In the genomic region with DNA sequence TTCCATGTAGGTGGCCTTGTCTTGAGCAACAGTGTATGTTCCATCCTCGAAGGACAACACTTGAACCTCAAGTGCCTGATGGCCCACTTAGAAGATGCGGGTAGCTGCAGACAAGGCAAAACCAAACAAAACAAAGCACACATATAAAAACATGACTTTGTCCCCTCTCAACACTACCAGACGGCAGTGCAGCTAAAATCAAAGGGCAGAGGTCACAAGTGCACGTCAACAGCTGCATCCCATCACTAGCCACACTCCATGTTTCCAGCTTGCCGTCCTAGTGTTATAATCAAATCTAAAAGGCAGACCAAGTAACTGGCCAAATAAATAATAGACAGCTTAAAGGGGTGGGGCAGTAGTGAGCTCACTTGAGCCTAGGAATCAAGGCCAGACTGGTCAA, we compare ENCODE assay signal across 16 mouse cellular contexts. TPM values are rescaled to one million over a fixed set of nuclear protein-coding genes. Genes with fewer than 3 reads are reported as not detected.
A peak's percentile ranks its signal among the peaks of the same experiment; 100 is the strongest.
DNase-seq lines count a peak whose midpoint lies in the region; ATAC-seq and TF ChIP-seq lines count a peak whose summit lies in the region.
"Had no signal": no experiment of that assay in that cellular context is flagged by ENCODE, and none has a peak within 500 bp of the region (broad histone marks: within the 10 kb centered on the region; RNA-seq: fewer than 3 reads in every experiment).

No protein-coding gene starts in this region.

- no peak overlapping the region for H3K4me3 ChIP-seq in hindbrain, embryonic 10.5 days
- H3K4me3 ChIP-seq in hindbrain, embryonic 11.5 days (ENCODE audit: low read depth, low read length): no peak overlapping the region
- no peak overlapping the region for H3K4me3 ChIP-seq in hindbrain, embryonic 16.5 days (ENCODE audit: low read length)
- no peak overlapping the region for H3K4me3 ChIP-seq in stomach, postnatal 0 days (ENCODE audit: low read depth, low read length)
- H3K4me3 ChIP-seq: liver, embryonic 13.5 days; midbrain, embryonic 12.5 days had no signal

- TF ChIP-seq CTCF in stomach, postnatal 0 days (IDR thresholded peaks at IDR 0.05; ENCODE audit: low read depth): no peak

- H3K36me3 ChIP-seq in hindbrain, embryonic 10.5 days: peaks cover 54% of the 10 kb centered on the region
- no peaks in the 10 kb centered on the region for H3K36me3 ChIP-seq in hindbrain, embryonic 11.5 days (ENCODE audit: control insufficient read depth, insufficient read depth, low read length)
- H3K36me3 ChIP-seq in hindbrain, embryonic 16.5 days (ENCODE audit: control insufficient read depth, insufficient read depth, low read length): peaks cover 4% of the 10 kb centered on the region; the same call in 1 of the 2 replicates
- peaks cover 6% of the 10 kb centered on the region for H3K36me3 ChIP-seq in stomach, postnatal 0 days (ENCODE audit: control insufficient read depth, insufficient read depth, low read length)

- H3K9me3 ChIP-seq in hindbrain, embryonic 10.5 days: no peaks in the 10 kb centered on the region
- no peaks in the 10 kb centered on the region for H3K9me3 ChIP-seq in hindbrain, embryonic 11.5 days (ENCODE audit: control insufficient read depth, low read length)
- H3K9me3 ChIP-seq in hindbrain, embryonic 16.5 days (ENCODE audit: control insufficient read depth, low read length): no peaks in the 10 kb centered on the region
- H3K9me3 ChIP-seq in stomach, postnatal 0 days (ENCODE audit: control insufficient read depth, low read length): no peaks in the 10 kb centered on the region
- H3K9me3 ChIP-seq: G1E; liver, embryonic 13.5 days; midbrain, embryonic 12.5 days had no signal

- no peak for ATAC-seq in hindbrain, embryonic 11.5 days (ENCODE audit: low FRiP score)
- ATAC-seq in hindbrain, embryonic 16.5 days: no peak
- ATAC-seq in stomach, postnatal 0 days (ENCODE audit: low FRiP score, low TSS enrichment): no peak
- ATAC-seq: forebrain, embryonic 14.5 days had no signal

- H3K27me3 ChIP-seq in hindbrain, embryonic 10.5 days (ENCODE audit: insufficient read depth, poor library complexity, severe bottlenecking): no peaks in the 10 kb centered on the region
- no peaks in the 10 kb centered on the region for H3K27me3 ChIP-seq in hindbrain, embryonic 11.5 days (ENCODE audit: control insufficient read depth, insufficient read depth, low read length)
- H3K27me3 ChIP-seq in hindbrain, embryonic 16.5 days (replicated peaks; ENCODE audit: control insufficient read depth, insufficient read depth, low read length): no peaks in the 10 kb centered on the region
- no peaks in the 10 kb centered on the region for H3K27me3 ChIP-seq in stomach, postnatal 0 days (ENCODE audit: control insufficient read depth, insufficient read depth, low read length)
- H3K27me3 ChIP-seq: liver, embryonic 13.5 days; midbrain, embryonic 12.5 days had no signal

- peak; percentile 22 for DNase-seq in hindbrain, embryonic 10.5 days (ENCODE audit: low spot score)
- DNase-seq in hindbrain, embryonic 11.5 days (ENCODE audit: low spot score): no peak
- peak; percentile 33 for DNase-seq in hindlimb bud, embryonic 11.5 days (ENCODE audit: extremely low spot score, low read depth, low spot score)
- peak; percentile 56 to 63 for DNase-seq in kidney, postnatal 4 days
- peak; percentile 73 for DNase-seq in lung, postnatal 25 days (ENCODE audit: low spot score)
- no peak for DNase-seq in cerebellum, postnatal 25 days
- DNase-seq in stomach, postnatal 0 days (ENCODE audit: low spot score): no peak
- DNase-seq: cerebellum, adult 9-10 months; gastrocnemius, postnatal 25 days; liver, embryonic 13.5 days; right cerebral cortex, postnatal 4 days; thymus, postnatal 36 days had no signal

- H3K9ac ChIP-seq in hindbrain, embryonic 11.5 days (ENCODE audit: low read depth, low read length): no peak overlapping the region
- H3K9ac ChIP-seq in hindbrain, embryonic 16.5 days (ENCODE audit: low read depth, low read length): no peak overlapping the region
- H3K9ac ChIP-seq in stomach, postnatal 0 days (ENCODE audit: low read length): no peak overlapping the region
- H3K9ac ChIP-seq: liver, embryonic 13.5 days; midbrain, embryonic 12.5 days had no signal

- 55% methylated on average over 5 of the region's 5 CpGs for WGBS in hindbrain, embryonic 10.5 days
- 60% methylated on average over 5 of the region's 5 CpGs for WGBS in hindbrain, embryonic 11.5 days
- WGBS in hindbrain, embryonic 16.5 days: 74% methylated on average over 5 of the region's 5 CpGs
- 53% methylated on average over 5 of the region's 5 CpGs for WGBS in stomach, postnatal 0 days

- H3K27ac ChIP-seq in hindbrain, embryonic 10.5 days: no peak overlapping the region
- no peak overlapping the region for H3K27ac ChIP-seq in hindbrain, embryonic 11.5 days (ENCODE audit: low read depth, low read length)
- H3K27ac ChIP-seq in hindbrain, embryonic 16.5 days (ENCODE audit: low read depth, low read length): no peak overlapping the region
- H3K27ac ChIP-seq in stomach, postnatal 0 days (replicated peaks): no peak overlapping the region
- H3K27ac ChIP-seq: liver, embryonic 13.5 days; midbrain, embryonic 12.5 days had no signal

- 0 out of 2 replicates have a peak, but pooled peaks cover 9% of the 10 kb centered on the region for H3K4me1 ChIP-seq in hindbrain, embryonic 10.5 days (replicated peaks)
- H3K4me1 ChIP-seq in hindbrain, embryonic 11.5 days (replicated peaks; ENCODE audit: control insufficient read depth, insufficient read depth, low read length): no peaks in the 10 kb centered on the region
- H3K4me1 ChIP-seq in hindbrain, embryonic 16.5 days (ENCODE audit: control insufficient read depth, insufficient read depth, low read depth, low read length): no peaks in the 10 kb centered on the region
- H3K4me1 ChIP-seq in stomach, postnatal 0 days (replicated peaks; ENCODE audit: control insufficient read depth, insufficient read depth): no peaks in the 10 kb centered on the region
- H3K4me1 ChIP-seq: liver, embryonic 13.5 days had no signal

- H3K4me2 ChIP-seq in hindbrain, embryonic 11.5 days (replicated peaks; ENCODE audit: low read depth, low read length): no peak overlapping the region
- H3K4me2 ChIP-seq in hindbrain, embryonic 16.5 days (ENCODE audit: low read length): no peak overlapping the region
- H3K4me2 ChIP-seq in stomach, postnatal 0 days (replicated peaks; ENCODE audit: low read depth): no peak overlapping the region
- H3K4me2 ChIP-seq: liver, embryonic 13.5 days; midbrain, embryonic 12.5 days had no signal

- TF ChIP-seq EP300 in stomach, postnatal 0 days (optimal IDR thresholded peaks at IDR 0.05): no peak

RNA-seq across cellular contexts. Expression of gene Xxylt1, which starts 50.3 kb away (rescaled TPM):
- polyA plus RNA-seq in hindbrain, embryonic 10.5 days (2016; fragmentation: Nextera tagmentation; extraction: Ambion mirVana): 12.1 and 15.1 TPM in 2 replicates
- polyA plus RNA-seq in hindbrain, embryonic 11.5 days (2014; fragmentation: Nextera tagmentation; extraction: Ambion mirVana): 11.3 and 11.6 TPM in 2 replicates
- polyA plus RNA-seq in hindbrain, embryonic 16.5 days (2015; fragmentation: Nextera tagmentation; extraction: Ambion mirVana): 11.0 and 16.1 TPM in 2 replicates
- 7.2 and 7.3 TPM in 2 replicates for polyA plus RNA-seq in stomach, postnatal 0 days (2015; fragmentation: Nextera tagmentation; extraction: Ambion mirVana)

Comparison
In these comparisons a context has a peak if more than half of its experiments do, and no peak if none do; other contexts are left out.
1. DNase-seq: peak in hindbrain, embryonic 10.5 days (single experiment), hindlimb bud, embryonic 11.5 days (single experiment), kidney, postnatal 4 days (2 of 2) and lung, postnatal 25 days (single experiment); none in hindbrain, embryonic 11.5 days (single experiment), cerebellum, postnatal 25 days (0 of 2) and stomach, postnatal 0 days (single experiment).